Mouse (Mus musculus): ENCODE results near the gene Sh2d5. TPM values are rescaled to one million over a fixed set of nuclear protein-coding genes. Genes with fewer than 3 reads are reported as not detected.
A peak's percentile ranks its signal among the peaks of the same experiment; 100 is the strongest.

Sh2d5 gene
- 0.61 and 0.66 TPM in 2 replicates for polyA plus RNA-seq (2015; fragmentation: Nextera tagmentation; extraction: Ambion mirVana)

- DNase-seq (ENCODE audit: low spot score), result peak; percentile 86
These were observed at the start of gene Sh2d5, which contains the start of gene Kif17 for GRCm38 (mm10) chr4:138250088-138250960. TSS of gene Sh2d5 (plus strand) at chr4:138250403. TSS of gene Kif17 (plus strand) at chr4:138250435.

- no peak for DNase-seq (ENCODE audit: low spot score)
These were observed 49.4 kb upstream of the Sh2d5 start for GRCm38 (mm10) chr4:138200769-138201168.

GRCm38 (mm10) chr4:138201696-138202095, 48.5 kb upstream of the Sh2d5 start:
- no peak for DNase-seq (ENCODE audit: low spot score)

- DNase-seq (ENCODE audit: low spot score), result no peak
These were observed 40.1 kb upstream of the Sh2d5 start for GRCm38 (mm10) chr4:138210116-138210515.

GRCm38 (mm10) chr4:138213861-138214260, 36.3 kb upstream of the Sh2d5 start:
- DNase-seq (ENCODE audit: low spot score), result no peak

GRCm38 (mm10) chr4:138215671-138216199, 34.5 kb upstream of the Sh2d5 start:
- DNase-seq (ENCODE audit: low spot score), result no peak

GRCm38 (mm10) chr4:138216200-138216890, 33.9 kb upstream of the Sh2d5 start, which contains the start of gene Hp1bp3:
TSS of gene Hp1bp3 (plus strand) at chr4:138216296.
- peak; percentile 90 for DNase-seq (ENCODE audit: low spot score)

- peak; percentile 98 for DNase-seq (ENCODE audit: low spot score)
These were observed 33.3 kb upstream of the Sh2d5 start for GRCm38 (mm10) chr4:138216891-138217392.

- DNase-seq (ENCODE audit: low spot score), result no peak
These were observed 32.8 kb upstream of the Sh2d5 start for GRCm38 (mm10) chr4:138217441-138217840.

GRCm38 (mm10) chr4:138217951-138218685, 32.1 kb upstream of the Sh2d5 start:
- DNase-seq (ENCODE audit: low spot score), result no peak

- DNase-seq (ENCODE audit: low spot score), result no peak
These were observed 30.9 kb upstream of the Sh2d5 start for GRCm38 (mm10) chr4:138219331-138219730.

- DNase-seq (ENCODE audit: low spot score), result no peak
These were observed 29.4 kb upstream of the Sh2d5 start for GRCm38 (mm10) chr4:138220761-138221160.

GRCm38 (mm10) chr4:138221406-138221805, 28.8 kb upstream of the Sh2d5 start:
- no peak for DNase-seq (ENCODE audit: low spot score)

GRCm38 (mm10) chr4:138222396-138222795, 27.8 kb upstream of the Sh2d5 start:
- peak; percentile 60 for DNase-seq (ENCODE audit: low spot score)

GRCm38 (mm10) chr4:138223623-138224022, 26.6 kb upstream of the Sh2d5 start:
- DNase-seq (ENCODE audit: low spot score), result no peak

GRCm38 (mm10) chr4:138246756-138247665, 3.2 kb upstream of the Sh2d5 start:
- DNase-seq (ENCODE audit: low spot score), result no peak

GRCm38 (mm10) chr4:138251819-138252218, 1.6 kb downstream of the Sh2d5 start:
- peak; percentile 55 for DNase-seq (ENCODE audit: low spot score)

- peak; percentile 4 for DNase-seq (ENCODE audit: low spot score)
These were observed 2.0 kb downstream of the Sh2d5 start for GRCm38 (mm10) chr4:138252231-138252630.

GRCm38 (mm10) chr4:138257116-138257687, 7.0 kb downstream of the Sh2d5 start:
- peak; percentile 44 for DNase-seq (ENCODE audit: low spot score)

- DNase-seq (ENCODE audit: low spot score), result no peak
These were observed 8.5 kb downstream of the Sh2d5 start for GRCm38 (mm10) chr4:138258663-138259062.

All from thymus, postnatal 0 days (tissue).